Mouse (Mus musculus): ENCODE data around the gene Asb3.
A peak's percentile ranks its signal among the peaks of the same experiment; 100 is the strongest.

Gene Asb3

GRCm38 (mm10) chr11:30885171-30885871 is at the start of gene Asb3, which contains the start of gene Gpr75:
Gene Asb3 (plus strand): TSS chr11:30885416.
Gene Gpr75 (plus strand): TSS chr11:30885358.
- DNase-seq (ENCODE audit: low spot score in 2 of 2) = no peak

- no peak for DNase-seq (ENCODE audit: low spot score in 2 of 2)
Observed at GRCm38 (mm10) chr11:30838793-30839192, 46.4 kb upstream of the Asb3 start.

DNA sequence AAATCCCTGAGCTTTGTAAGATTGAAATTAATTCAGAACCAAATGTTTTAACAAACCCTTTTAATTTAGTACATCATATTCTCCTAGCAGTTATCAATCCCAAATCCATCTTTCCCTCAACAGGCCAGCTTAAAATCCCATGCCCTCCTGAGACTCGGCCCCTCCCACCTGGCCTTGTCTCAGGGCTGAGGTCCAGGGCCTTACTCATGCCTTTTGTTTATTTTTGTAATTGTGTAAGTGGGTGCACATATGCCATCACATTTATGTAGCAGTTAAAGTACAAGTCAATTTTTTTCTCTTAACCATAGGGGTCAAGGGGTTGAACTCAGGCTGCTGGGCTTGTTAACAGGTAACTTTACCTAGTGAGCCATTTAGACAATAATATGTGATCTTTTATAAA is 40.9 kb upstream of the Asb3 start:
- no peak for DNase-seq (ENCODE audit: low spot score in 2 of 2)

GRCm38 (mm10) chr11:30872425-30872824 is 12.8 kb upstream of the Asb3 start:
- DNase-seq (ENCODE audit: low spot score in 2 of 2) = no peak

DNA sequence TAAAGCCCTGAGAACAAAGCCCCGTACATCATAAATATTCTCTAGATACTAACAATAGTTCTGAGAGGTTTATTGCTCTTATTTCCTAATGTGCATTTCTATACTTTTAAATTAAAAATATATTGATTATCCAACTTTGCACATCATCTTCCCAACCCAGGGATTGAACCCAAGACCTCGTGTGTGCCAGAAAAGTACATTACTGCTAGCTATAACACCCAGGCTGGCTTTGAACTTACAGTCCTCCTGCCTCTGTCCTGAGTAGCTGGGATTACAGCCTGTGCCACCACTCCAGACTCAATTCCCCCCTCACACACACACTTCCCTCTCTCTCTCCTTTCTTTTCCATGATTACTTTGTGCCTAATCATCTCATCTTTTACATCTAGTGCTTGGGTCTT is 2.9 kb downstream of the Asb3 start:
- no peak for DNase-seq (ENCODE audit: low spot score in 2 of 2)

DNA sequence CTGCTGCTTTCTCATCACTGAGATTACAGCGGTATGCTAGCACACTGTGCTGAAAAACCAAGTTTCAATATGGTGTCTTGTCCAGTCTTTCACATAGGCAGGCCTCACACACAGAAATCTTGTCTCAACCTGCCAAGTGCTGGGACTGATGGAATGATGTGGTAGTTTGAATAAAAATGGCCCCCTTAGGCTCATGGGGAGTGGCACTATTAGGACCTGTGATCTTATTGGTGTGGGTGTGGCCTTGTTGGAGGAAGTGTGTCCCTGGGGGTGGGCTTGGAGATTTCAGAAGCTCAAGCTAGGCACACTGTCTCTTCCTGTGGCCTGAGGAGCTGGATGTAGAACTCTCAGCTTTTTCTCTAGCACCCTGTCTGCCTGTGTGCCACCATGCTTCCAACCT is 11.0 kb downstream of the Asb3 start:
- no peak for DNase-seq (ENCODE audit: low spot score in 2 of 2)

GRCm38 (mm10) chr11:30899312-30899711 is 14.1 kb downstream of the Asb3 start:
- DNase-seq (ENCODE audit: low spot score in 2 of 2) = no peak

- no peak for DNase-seq (ENCODE audit: low spot score in 2 of 2)
Observed at GRCm38 (mm10) chr11:30912311-30912710, 27.1 kb downstream of the Asb3 start.

DNA sequence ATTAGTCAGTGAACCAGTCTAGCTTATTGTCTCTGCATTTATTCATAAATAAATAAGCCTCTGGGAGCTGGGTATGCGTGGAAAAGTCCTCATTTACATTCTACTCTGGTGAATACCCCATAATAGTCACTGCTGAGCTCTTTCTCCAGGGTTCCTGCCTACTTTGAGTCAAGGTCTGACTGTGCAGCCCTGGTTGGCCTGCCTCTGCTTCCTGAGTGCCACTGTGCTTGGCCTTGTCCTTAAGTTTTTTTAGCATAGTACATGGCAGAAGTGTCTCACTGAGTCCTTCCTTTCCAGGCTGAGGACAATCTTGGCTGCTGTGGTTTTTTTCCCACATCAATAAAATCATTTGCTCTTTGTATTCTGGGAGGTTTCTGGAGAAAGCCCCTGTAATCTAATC is 35.4 kb downstream of the Asb3 start:
- DNase-seq (ENCODE audit: low spot score in 2 of 2) = no peak

DNA sequence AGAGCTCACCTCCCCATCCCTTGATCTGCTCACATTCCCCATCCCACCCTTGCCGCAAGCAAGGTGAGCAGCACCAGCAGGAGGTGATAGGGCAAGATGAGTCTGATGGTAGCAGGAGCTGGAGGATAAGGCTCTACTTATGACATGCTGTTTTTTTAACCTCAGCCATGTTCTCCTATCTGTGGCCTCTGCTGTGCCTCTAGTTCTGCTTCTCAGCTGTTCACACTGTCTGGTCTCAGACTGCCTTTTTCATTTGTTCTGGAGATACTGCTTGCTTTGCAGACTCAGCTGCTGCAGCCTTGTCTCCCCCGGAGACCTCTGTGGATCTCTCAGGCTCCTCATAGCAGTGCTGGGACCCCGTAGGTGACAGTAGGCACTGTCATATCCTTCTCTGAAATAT is 38.1 kb downstream of the Asb3 start:
- no peak for DNase-seq (ENCODE audit: low spot score in 2 of 2)

DNA sequence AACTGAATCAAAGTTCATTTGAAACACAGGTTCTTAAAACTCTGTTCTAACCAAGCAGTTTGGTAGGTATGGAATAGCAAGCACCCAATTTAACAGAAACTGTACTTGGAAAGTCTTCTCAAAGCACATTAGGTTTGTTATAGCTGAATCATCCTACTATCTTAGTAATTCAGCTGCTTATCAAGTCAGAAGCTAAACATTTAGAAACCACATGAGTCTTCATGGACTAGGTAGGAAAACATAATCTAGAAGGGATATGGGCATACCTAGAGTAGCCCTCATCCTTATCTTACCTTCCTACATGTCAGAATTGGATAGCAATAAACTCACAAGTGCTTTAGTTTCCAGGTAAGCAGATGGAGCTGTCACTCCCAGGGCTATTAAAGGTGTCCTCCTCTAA is 42.9 kb downstream of the Asb3 start:
- DNase-seq (ENCODE audit: low spot score in 2 of 2) = no peak

GRCm38 (mm10) chr11:30928498-30928897 is 43.3 kb downstream of the Asb3 start:
- DNase-seq (ENCODE audit: low spot score in 2 of 2) = no peak

DNA sequence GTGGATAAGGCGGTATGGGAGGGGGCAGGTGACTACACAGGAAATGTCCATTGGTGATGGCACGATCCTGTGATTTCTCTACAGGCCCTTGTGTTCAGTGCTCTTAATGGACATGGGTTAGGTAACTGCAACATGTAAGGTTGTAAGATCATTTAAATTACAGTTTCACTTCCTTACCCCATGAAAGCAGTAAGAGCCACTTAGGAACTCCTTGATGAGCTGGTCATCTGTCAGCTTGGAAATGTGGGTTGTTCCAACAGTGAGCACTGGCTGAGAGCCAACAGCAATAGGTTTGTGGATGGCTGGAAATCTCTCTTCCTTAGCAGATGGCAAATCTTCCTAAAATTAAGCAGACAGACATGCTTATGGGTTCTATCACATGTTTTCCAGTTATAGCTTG is 58.3 kb downstream of the Asb3 start:
- no peak for DNase-seq (ENCODE audit: low spot score in 2 of 2)

GRCm38 (mm10) chr11:30952829-30953228 is 67.6 kb downstream of the Asb3 start:
- DNase-seq (ENCODE audit: low spot score in 2 of 2) = peak in 1 of 2 experiments; percentile 10

GRCm38 (mm10) chr11:30953469-30954154 is 68.4 kb downstream of the Asb3 start:
- DNase-seq (ENCODE audit: low spot score in 2 of 2) = peak; percentile 18 to 38

DNA sequence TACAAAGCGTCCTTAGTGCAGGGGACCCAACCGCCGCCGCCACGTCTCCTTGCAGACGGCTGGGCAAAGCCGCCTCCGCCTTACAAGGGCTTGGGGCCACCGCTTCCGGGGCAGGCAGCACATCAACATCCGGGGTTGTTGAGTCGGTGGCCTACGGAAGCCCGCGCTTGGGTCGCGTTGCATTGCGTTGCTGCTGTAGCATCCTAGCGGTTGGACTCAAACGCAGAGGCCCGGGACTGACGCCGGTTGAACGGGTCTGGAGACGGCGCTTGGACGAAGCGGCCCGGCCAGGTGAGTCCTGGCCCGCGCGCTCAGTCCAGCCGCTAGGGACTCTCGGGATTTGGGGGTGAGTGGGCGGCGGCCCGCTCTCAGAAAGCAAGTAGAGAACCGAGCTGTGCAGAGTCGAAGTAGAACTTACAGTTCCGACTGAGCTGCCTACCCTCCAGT is 69.1 kb downstream of the Asb3 start, which contains the start of gene Erlec1:
TSS of gene Erlec1 (minus strand) at position 57 of the 447 bp plus-strand sequence.
- DNase-seq (ENCODE audit: low spot score in 2 of 2) = peak; percentile 67 to 70

GRCm38 (mm10) chr11:30985237-30985636 is 100.0 kb downstream of the Asb3 start:
- no peak for DNase-seq (ENCODE audit: low spot score in 2 of 2)

DNA sequence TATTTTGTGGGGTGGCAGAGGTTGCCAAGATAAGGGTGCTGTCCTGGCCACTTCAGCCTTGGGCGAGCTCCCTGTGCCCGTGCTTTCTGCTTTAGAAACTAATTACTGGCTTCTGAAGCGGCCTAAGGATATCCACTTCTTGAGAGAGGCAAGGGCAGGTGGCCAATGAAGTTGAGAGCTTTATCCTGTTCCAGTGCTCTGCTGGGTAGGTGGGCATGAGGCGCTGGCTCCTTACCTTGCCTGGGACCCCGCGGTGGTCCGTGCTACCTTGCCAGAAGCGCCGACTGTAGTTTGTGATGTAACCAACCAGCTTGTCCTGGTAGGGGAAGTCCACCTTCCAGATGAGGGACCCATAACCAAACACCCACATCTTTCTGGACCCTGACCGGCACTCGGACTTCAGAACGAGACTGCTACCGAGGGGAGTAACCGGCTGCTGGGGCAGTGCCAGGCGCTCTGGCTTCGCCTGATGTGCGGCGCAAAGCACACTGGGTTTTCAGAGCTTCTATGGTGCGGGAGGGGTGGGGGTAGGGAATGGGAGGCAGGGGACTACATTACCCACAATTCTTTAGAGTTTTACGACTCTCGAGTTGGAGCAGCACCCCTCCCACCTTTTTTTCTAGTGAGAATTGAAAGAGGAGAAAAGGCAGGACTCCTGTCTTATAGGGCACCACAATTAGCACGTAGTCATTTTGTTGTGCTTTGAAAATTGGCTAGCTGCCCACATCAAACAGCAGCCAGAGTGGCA is 100.8 kb downstream of the Asb3 start, which contains the start of gene Chac2:
TSS of gene Chac2 (minus strand) at position 474 of the 748 bp plus-strand sequence.
- DNase-seq (ENCODE audit: low spot score in 2 of 2) = peak; percentile 72 to 82

DNA sequence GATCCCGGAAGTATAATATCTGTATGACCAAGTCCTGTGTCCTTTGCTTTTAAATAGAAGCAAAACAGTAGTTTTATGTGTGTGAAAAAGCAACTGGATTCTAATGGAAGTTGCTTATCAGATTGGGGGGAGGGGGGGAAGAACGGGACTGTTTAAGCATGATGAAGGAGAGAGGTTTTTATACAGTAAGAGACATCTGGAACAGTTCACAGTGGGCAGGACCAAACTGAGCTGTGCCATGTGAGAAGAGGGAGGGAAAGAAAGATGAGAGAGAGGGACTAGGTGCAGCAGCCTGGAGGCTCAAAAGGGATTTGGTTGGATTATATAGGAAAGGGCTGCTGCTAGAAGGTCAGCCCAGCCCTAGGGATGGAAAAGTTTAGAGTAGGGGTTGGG is 101.4 kb downstream of the Asb3 start:
- no peak for DNase-seq (ENCODE audit: low spot score in 2 of 2)

GRCm38 (mm10) chr11:30996670-30997069 is 111.5 kb downstream of the Asb3 start:
- DNase-seq (ENCODE audit: low spot score in 2 of 2) = no peak

- DNase-seq (ENCODE audit: low spot score in 2 of 2) = no peak
Observed at GRCm38 (mm10) chr11:30998199-30998598, 113.0 kb downstream of the Asb3 start.

DNA sequence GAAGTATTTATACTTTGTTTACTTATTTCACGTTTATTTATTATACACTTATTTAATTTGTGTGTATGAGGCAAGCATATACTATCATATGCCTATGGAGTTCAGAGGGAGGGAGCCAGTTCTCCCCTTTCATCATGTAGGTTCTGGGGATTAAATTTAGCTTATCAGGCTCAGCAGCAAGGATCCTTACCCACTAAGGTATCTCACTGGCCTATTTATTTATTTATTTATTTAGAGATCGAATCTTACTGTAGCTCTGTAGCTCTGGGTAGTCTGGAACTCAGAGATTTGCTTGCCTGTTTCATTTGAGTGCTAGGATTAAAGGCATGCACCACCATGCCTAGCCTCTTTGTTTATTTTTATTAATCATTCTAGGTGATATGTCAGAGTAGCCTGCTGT is 113.5 kb downstream of the Asb3 start:
- DNase-seq (ENCODE audit: low spot score in 2 of 2) = no peak

All from spleen, postnatal 14 days (tissue).